Mouse (Mus musculus) neural tube, embryonic 10.5 days (tissue): ENCODE measurements around the gene Ppp1r11.

ENCODE experiments used
- DNase-seq: peaks from one replicate; pipeline ENCODE4 v3.0.0-alpha.2; 2017; ENCODE audit warnings: low spot score; ENCODE audit errors: extremely low spot score

Ppp1r11 gene

GRCm38 (mm10) chr17:36920239-36920638, 31.3 kb downstream of the Ppp1r11 start:
- no peak for DNase-seq

- DNase-seq: peak; percentile 60
Measured at GRCm38 (mm10) chr17:36915076-36915475, 36.5 kb downstream of the Ppp1r11 start.

- DNase-seq: peak; percentile 63
Measured at GRCm38 (mm10) chr17:36914108-36914507, 37.4 kb downstream of the Ppp1r11 start.

GRCm38 (mm10) chr17:36912031-36912430, 39.5 kb downstream of the Ppp1r11 start:
- no peak for DNase-seq

GRCm38 (mm10) chr17:36909802-36910201, 41.7 kb downstream of the Ppp1r11 start:
- no peak for DNase-seq

- DNase-seq: no peak
Measured at GRCm38 (mm10) chr17:36908235-36908634, 43.3 kb downstream of the Ppp1r11 start.

GRCm38 (mm10) chr17:36903651-36904050, 47.9 kb downstream of the Ppp1r11 start:
- no peak for DNase-seq

- no peak for DNase-seq
Measured at GRCm38 (mm10) chr17:36900691-36901090, 50.9 kb downstream of the Ppp1r11 start.

GRCm38 (mm10) chr17:36900001-36900400, 51.5 kb downstream of the Ppp1r11 start:
- no peak for DNase-seq

GRCm38 (mm10) chr17:36899376-36899775, 52.2 kb downstream of the Ppp1r11 start:
- DNase-seq: no peak
